Mouse (Mus musculus) megakaryocyte-erythroid progenitor cell, adult 5-6 weeks (primary cell): ENCODE data around the gene Galnt4. TPM values are rescaled to one million over a fixed set of nuclear protein-coding genes. Genes with fewer than 3 reads are reported as not detected.

Source experiments
- ATAC-seq: replicated peaks from 2 replicates; pipeline ENCODE4 v1.8.0; 2016; ENCODE audit warnings: mild to moderate bottlenecking, inconsistent platforms; ENCODE audit not compliant: severe bottlenecking, poor library complexity, low FRiP score, low TSS enrichment
- total RNA-seq, 2 experiments: library from RNA; stranded (forward) in 1 of 2; stranded (reverse) in 1 of 2; fragments of 200-1000, 215-1000 nt in 1 of 2; fragments of >200 nt in 1 of 2; fragmentation: Nextera tagmentation in 1 of 2; gene quantifications; 2 replicates each; pipeline ENCODE4 v1.2.3; 2014 to 2017

Gene Galnt4
- total RNA-seq (2014; fragmentation: Nextera tagmentation) = 4.2 and 5.4 TPM in 2 replicates
- total RNA-seq (2017) = 4.9 and 7.8 TPM in 2 replicates

- ATAC-seq = peak; percentile 93
Measured at GRCm38 (mm10) chr10:99107964-99108363, at the start of gene Galnt4. Gene Galnt4, plus strand, starts transcription at chr10:99108159.

GRCm38 (mm10) chr10:99060588-99060987, 47.4 kb upstream of the Galnt4 start:
- ATAC-seq = no peak

GRCm38 (mm10) chr10:99061418-99061817, 46.5 kb upstream of the Galnt4 start:
- peak; percentile 41; the same call in 1 of the 2 replicates for ATAC-seq

- ATAC-seq = no peak
Measured at GRCm38 (mm10) chr10:99062546-99062945, 45.4 kb upstream of the Galnt4 start.

- ATAC-seq = no peak
Measured at GRCm38 (mm10) chr10:99076113-99076895, 31.7 kb upstream of the Galnt4 start.

- ATAC-seq = no peak
Measured at GRCm38 (mm10) chr10:99078621-99079020, 29.3 kb upstream of the Galnt4 start.

- peak; percentile 45; the same call in 1 of the 2 replicates for ATAC-seq
Measured at GRCm38 (mm10) chr10:99081569-99081990, 26.4 kb upstream of the Galnt4 start.

- no peak for ATAC-seq
Measured at GRCm38 (mm10) chr10:99083431-99084003, 24.4 kb upstream of the Galnt4 start.

GRCm38 (mm10) chr10:99084397-99085239, 23.3 kb upstream of the Galnt4 start:
- ATAC-seq = peak; percentile 92

- no peak for ATAC-seq
Measured at GRCm38 (mm10) chr10:99085240-99085587, 22.7 kb upstream of the Galnt4 start.

- no peak for ATAC-seq
Measured at GRCm38 (mm10) chr10:99086029-99086428, 21.9 kb upstream of the Galnt4 start.

- no peak for ATAC-seq
Measured at GRCm38 (mm10) chr10:99089906-99090305, 18.1 kb upstream of the Galnt4 start.

GRCm38 (mm10) chr10:99093364-99093763, 14.6 kb upstream of the Galnt4 start:
- ATAC-seq = no peak

GRCm38 (mm10) chr10:99095114-99095513, 12.8 kb upstream of the Galnt4 start:
- peak; percentile 55; the same call in 1 of the 2 replicates for ATAC-seq

GRCm38 (mm10) chr10:99097374-99097773, 10.6 kb upstream of the Galnt4 start:
- ATAC-seq = peak; percentile 92

- ATAC-seq = no peak
Measured at GRCm38 (mm10) chr10:99105522-99105921, 2.4 kb upstream of the Galnt4 start.

- peak; percentile 1; the same call in 1 of the 2 replicates for ATAC-seq
Measured at GRCm38 (mm10) chr10:99106311-99106702, 1.7 kb upstream of the Galnt4 start.

GRCm38 (mm10) chr10:99106703-99107631, 992 bp upstream of the Galnt4 start, which contains the start of gene Poc1b:
Gene Poc1b, plus strand, starts transcription at chr10:99107036.
- peak; percentile 65 for ATAC-seq
